Mouse (Mus musculus) cortical plate, adult 2 months (tissue): Measurements from ENCODE around the gene Tbkbp1. TPM values are rescaled to one million over a fixed set of nuclear protein-coding genes. Genes with fewer than 3 reads are reported as not detected.
A peak's percentile ranks its signal among the peaks of the same experiment; 100 is the strongest.

Experiments
- H3K27ac ChIP-seq: fragments of 200-500 bp; 2 replicates; pipeline ENCODE4 v1.5.1; 2012; ENCODE audit warnings: low read length, control low read depth, inconsistent platforms; ENCODE audit not compliant: insufficient read depth
- H3K4me1 ChIP-seq: fragments of 200-500 bp; 2 replicates; pipeline ENCODE4 v1.6.1; 2011; ENCODE audit warnings: low read length; ENCODE audit not compliant: control insufficient read depth, insufficient read depth
- H3K4me3 ChIP-seq: fragments of 200-500 bp; 2 replicates; pipeline ENCODE4 v1.5.1; 2011; ENCODE audit warnings: mild to moderate bottlenecking, low read length, control low read depth; ENCODE audit not compliant: insufficient read depth
- CTCF ChIP-seq: fragments of 200-500 bp; IDR thresholded peaks from 2 replicates; pipeline ENCODE4 v1.5.1; 2011; ENCODE audit warnings: mild to moderate bottlenecking, control low read depth, low read length; ENCODE audit not compliant: insufficient read depth; ENCODE audit errors: extremely low read depth
- POLR2A ChIP-seq: fragments of 200-500 bp; IDR thresholded peaks from 2 replicates; pipeline ENCODE4 v1.6.1; 2011; ENCODE audit warnings: mild to moderate bottlenecking, low read length, control low read depth; ENCODE audit not compliant: insufficient read depth; ENCODE audit errors: extremely low read depth
- polyA plus RNA-seq: library from polyadenylated mRNA; depleted of rRNA; stranded (reverse); fragments of >200 nt; gene quantifications from 2 replicates; pipeline ENCODE4 v1.2.3, GENCODE M21; 2012; rRNA removed

Tbkbp1 gene
- polyA plus RNA-seq, 1 experiment: 54.5 TPM

DNA sequence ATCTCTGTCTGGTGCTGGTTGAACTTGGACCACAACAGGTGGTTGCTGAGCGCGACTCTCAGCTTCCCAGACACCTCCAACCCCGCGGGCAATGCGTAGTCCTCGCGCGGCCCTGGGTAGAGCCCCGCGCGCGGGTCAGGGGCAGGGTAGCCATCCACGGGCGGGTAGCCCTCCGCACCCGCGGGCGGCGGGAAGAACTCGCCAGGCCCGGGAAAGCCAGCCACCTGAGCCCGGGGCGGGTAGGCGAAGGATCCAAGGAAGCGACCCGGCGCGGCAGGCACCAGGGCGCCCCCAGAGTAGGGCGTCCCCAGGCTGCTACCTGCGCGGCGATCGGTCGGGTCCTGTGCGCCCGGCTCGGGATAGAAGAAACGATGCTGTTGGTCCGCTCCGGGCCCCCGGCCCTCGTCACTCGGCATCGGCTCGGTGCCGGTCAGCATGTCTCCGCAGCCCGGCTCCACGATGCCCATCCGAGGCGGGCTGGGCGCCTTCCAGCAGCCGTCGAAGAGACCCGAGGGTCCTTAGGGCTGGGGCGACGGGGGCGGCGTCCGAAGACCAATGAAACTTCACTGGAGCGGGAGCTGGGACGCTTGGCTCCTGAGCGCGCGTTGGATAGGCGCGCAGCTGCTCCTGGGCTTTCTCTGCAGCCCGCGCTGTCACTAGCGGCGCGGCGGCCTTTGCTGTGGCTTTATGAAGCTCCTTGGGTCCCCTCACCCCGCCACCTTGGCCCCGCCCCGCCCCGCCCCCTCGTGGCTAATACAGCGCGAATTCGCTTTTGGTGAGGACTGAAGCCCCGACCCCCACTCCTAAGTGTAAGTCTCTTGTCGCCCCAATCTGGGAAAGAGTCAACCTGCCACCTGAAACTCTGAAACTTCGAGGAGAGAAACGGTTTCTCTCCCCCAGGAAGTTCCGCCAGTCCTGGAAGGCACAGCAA lies 36.4 kb downstream of the Tbkbp1 start, which contains the start of gene Tbx21:
Gene Tbx21 (minus strand): TSS at position 661 of the 931 bp plus-strand sequence.
- Histone ChIP-seq H3K4me1 (no peaks in the 10 kb centered on the region), H3K27ac (no peak within 1 kb of the TSS), H3K4me3 (no peak within 1 kb of the TSS)
- TF ChIP-seq POLR2A: no peak
- TF ChIP-seq CTCF: no peak

GRCm38 (mm10) chr11:97112519-97113125 lies 38.7 kb downstream of the Tbkbp1 start:
- H3K4me3 ChIP-seq: no peak overlapping the region
- no peaks in the 10 kb centered on the region for H3K4me1 ChIP-seq
- H3K27ac ChIP-seq: no peak overlapping the region
- TF ChIP-seq POLR2A: no peak
- no peak for TF ChIP-seq CTCF

- no peak overlapping the region for H3K4me3 ChIP-seq
- H3K27ac ChIP-seq: no peak overlapping the region
- TF ChIP-seq CTCF (no peak), POLR2A (no peak)
- H3K4me1 ChIP-seq: no peaks in the 10 kb centered on the region
Measured at GRCm38 (mm10) chr11:97108976-97109375, 42.3 kb downstream of the Tbkbp1 start.

DNA sequence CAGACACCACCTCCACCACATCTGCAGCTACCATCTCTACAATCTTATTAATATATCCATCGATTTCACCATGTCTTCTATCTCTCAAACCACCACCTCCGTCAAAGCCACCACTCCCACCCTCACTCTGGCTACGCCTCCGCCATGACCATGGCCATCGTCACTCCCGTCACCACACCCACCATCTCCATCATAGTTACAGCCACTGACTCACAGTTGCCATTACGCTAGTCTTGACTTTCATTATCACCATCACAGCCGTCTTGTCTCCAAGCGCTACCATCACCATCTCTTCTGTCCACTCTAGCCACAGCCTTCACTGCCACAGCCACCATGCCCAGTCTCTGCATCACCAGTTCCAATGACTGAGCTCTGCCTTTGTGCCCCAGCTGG lies 47.2 kb downstream of the Tbkbp1 start:
- TF ChIP-seq POLR2A (no peak), CTCF (no peak)
- Histone ChIP-seq H3K4me3 (no peak overlapping the region), H3K4me1 (no peaks in the 10 kb centered on the region), H3K27ac (no peak overlapping the region)

GRCm38 (mm10) chr11:97103163-97104090 lies 47.9 kb downstream of the Tbkbp1 start:
- Histone ChIP-seq H3K4me1 (no peaks in the 10 kb centered on the region), H3K27ac (no peak overlapping the region), H3K4me3 (no peak overlapping the region)
- no peak for TF ChIP-seq POLR2A

DNA sequence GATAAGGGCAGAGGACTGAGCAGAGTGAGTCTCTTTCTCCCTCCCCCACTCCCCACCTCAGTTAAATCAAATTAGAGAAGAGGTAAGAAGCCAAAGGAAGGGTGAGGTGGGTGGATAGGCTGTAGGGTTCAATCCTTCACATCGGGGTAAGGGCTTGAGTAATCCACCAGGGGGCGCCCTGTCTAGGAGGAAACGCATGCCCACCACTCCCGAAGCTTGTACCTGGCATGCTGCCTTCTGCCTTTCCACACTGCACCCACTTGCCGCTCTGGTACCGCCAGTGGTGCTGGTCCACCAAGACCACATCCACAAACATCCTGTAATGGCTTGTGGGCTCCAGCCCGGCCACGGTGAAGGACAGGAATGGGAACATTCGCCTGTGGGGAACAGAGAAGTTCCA lies 49.6 kb downstream of the Tbkbp1 start:
- H3K4me1 ChIP-seq: no peaks in the 10 kb centered on the region
- H3K4me3 ChIP-seq: no peak overlapping the region
- H3K27ac ChIP-seq: no peak overlapping the region
- no peak for TF ChIP-seq POLR2A
- TF ChIP-seq CTCF: peak; percentile 50; the same call in 1 of the 2 replicates

DNA sequence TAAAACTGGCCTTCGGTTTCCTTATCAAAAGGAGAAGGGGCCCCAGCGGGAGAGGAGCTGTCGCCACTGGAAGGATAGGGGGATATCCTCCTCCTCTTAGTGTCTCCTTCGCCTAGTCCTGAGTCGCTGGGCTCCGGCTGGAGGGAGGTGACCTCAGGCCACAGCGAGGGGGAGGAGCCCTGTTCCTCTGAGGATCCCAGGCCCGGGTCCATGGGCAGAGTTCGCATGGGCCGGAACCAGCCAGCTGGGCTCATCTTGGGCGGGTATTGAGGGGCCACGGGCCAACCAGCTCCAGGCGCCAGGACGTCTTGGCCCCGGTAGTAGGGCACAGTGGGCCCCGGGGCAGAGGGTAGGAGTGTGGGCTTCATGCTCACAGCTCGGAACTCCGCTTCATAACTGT lies 52.5 kb downstream of the Tbkbp1 start:
- no peak overlapping the region for H3K27ac ChIP-seq
- TF ChIP-seq POLR2A: no peak
- no peak for TF ChIP-seq CTCF
- H3K4me3 ChIP-seq: no peak overlapping the region
- no peaks in the 10 kb centered on the region for H3K4me1 ChIP-seq

DNA sequence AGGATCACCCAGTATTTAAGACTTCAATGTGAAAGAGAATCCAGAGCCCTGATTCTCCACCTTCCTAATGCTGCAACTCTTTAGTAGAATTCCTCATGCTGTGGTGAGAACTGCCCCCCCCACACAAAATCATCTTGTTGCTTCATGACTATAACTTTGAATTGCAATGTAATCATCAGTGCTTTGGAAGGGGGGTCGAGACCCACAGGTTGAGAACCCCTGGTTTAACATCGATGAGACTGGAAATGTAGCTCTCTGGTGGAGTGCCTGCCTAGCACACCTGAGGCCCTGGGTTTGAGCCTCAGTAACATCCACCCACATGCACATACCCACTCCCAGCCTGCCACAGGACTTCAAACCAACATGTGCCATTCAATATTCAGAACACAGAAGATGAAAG lies 56.7 kb downstream of the Tbkbp1 start:
- Histone ChIP-seq H3K4me1 (no peaks in the 10 kb centered on the region), H3K4me3 (no peak overlapping the region), H3K27ac (no peak overlapping the region)
- no peak for TF ChIP-seq CTCF
- TF ChIP-seq POLR2A: no peak

- Histone ChIP-seq H3K27ac (no peak overlapping the region), H3K4me1 (no peaks in the 10 kb centered on the region), H3K4me3 (no peak overlapping the region)
- TF ChIP-seq CTCF (no peak), POLR2A (no peak)
Measured at GRCm38 (mm10) chr11:97086365-97086764, 64.9 kb downstream of the Tbkbp1 start.

Other genes starting within 250 kb of the Tbkbp1 start
- 42.9 and 44.8 TPM in 2 replicates for gene Cdk5rap3, start 235.0 kb downstream of the Tbkbp1 start, polyA plus RNA-seq
- not detected in 2 replicates for gene Prr15l, start 223.4 kb downstream of the Tbkbp1 start, polyA plus RNA-seq
- gene Pnpo, start 207.5 kb downstream of the Tbkbp1 start, polyA plus RNA-seq: 40.8 and 41.4 TPM in 2 replicates
- gene Sp2, start 168.5 kb downstream of the Tbkbp1 start, polyA plus RNA-seq: 10.3 and 10.4 TPM in 2 replicates
- 0.69 and 0.85 TPM in 2 replicates for gene Sp6, start 138.1 kb downstream of the Tbkbp1 start, polyA plus RNA-seq
- 4.4 and 6.3 TPM in 2 replicates for gene Scrn2, start 121.6 kb downstream of the Tbkbp1 start, polyA plus RNA-seq
- 0.91 and 1.1 TPM in 2 replicates for gene Lrrc46, start 110.1 kb downstream of the Tbkbp1 start, polyA plus RNA-seq
- 67.7 and 68.6 TPM in 2 replicates for gene Mrpl10, start 109.9 kb downstream of the Tbkbp1 start, polyA plus RNA-seq
- 14.0 and 14.1 TPM in 2 replicates for gene Osbpl7, start 100.9 kb downstream of the Tbkbp1 start, polyA plus RNA-seq
- 0.10 and 0.11 TPM in 2 replicates for gene Tbx21, start 36.2 kb downstream of the Tbkbp1 start, polyA plus RNA-seq
- gene Kpnb1, start 36.4 kb upstream of the Tbkbp1 start, polyA plus RNA-seq: 73.2 and 76.8 TPM in 2 replicates
- gene Npepps, start 129.1 kb upstream of the Tbkbp1 start, polyA plus RNA-seq: 81.2 and 88.0 TPM in 2 replicates
- 27.7 and 29.5 TPM in 2 replicates for gene Mrpl45, start 164.2 kb upstream of the Tbkbp1 start, polyA plus RNA-seq
- 0.15 and 0.21 TPM in 2 replicates for gene Gpr179, start 200.6 kb upstream of the Tbkbp1 start, polyA plus RNA-seq
- 47.9 and 49.7 TPM in 2 replicates for gene Socs7, start 211.1 kb upstream of the Tbkbp1 start, polyA plus RNA-seq